Mouse (Mus musculus) kidney, embryonic 14.5 days (tissue): ENCODE data around the gene Fbxo39. TPM values are rescaled to one million over a fixed set of nuclear protein-coding genes. Genes with fewer than 3 reads are reported as not detected.

Experiments
- ATAC-seq: fragments of 200-750 bp; cut with Nextera tagmentation; 2 replicates; pipeline ENCODE4 v1.8.0; 2017; ENCODE audit warnings: moderate number of reproducible peaks, mild to moderate bottlenecking, moderate TSS enrichment, moderate library complexity; ENCODE audit not compliant: low FRiP score, low TSS enrichment
- H3K27ac ChIP-seq: fragments of 300-500 bp; sonication (generic); 2 replicates; pipeline ENCODE4 v1.5.1; 2014; ENCODE audit warnings: low read depth, mild to moderate bottlenecking, low read length, moderate library complexity, mixed read lengths
- H3K27me3 ChIP-seq: fragments of 300-500 bp; sonication (generic); 2 replicates; pipeline ENCODE4 v1.6.1; 2014; ENCODE audit warnings: mild to moderate bottlenecking, low read length; ENCODE audit not compliant: control insufficient read depth, insufficient read depth
- H3K36me3 ChIP-seq: fragments of 300-500 bp; sonication (generic); 2 replicates; pipeline ENCODE4 v1.6.1; 2014; ENCODE audit warnings: low read length, mixed read lengths; ENCODE audit not compliant: control insufficient read depth, insufficient read depth
- H3K4me1 ChIP-seq: fragments of 300-500 bp; sonication (generic); 2 replicates; pipeline ENCODE4 v1.6.1; 2014; ENCODE audit warnings: low read length, mixed read lengths; ENCODE audit not compliant: control insufficient read depth, insufficient read depth
- H3K4me2 ChIP-seq: fragments of 300-500 bp; sonication (generic); replicated peaks from 2 replicates; pipeline ENCODE4 v1.6.1; 2014; ENCODE audit warnings: low read depth, mild to moderate bottlenecking, low read length
- H3K4me3 ChIP-seq: fragments of 300-500 bp; sonication (generic); 2 replicates; pipeline ENCODE4 v1.5.1; 2014; ENCODE audit warnings: mild to moderate bottlenecking, low read length
- H3K9ac ChIP-seq: fragments of 300-500 bp; sonication (generic); 2 replicates; pipeline ENCODE4 v1.6.1; 2014; ENCODE audit warnings: low read depth, mild to moderate bottlenecking, low read length, moderate library complexity
- H3K9me3 ChIP-seq: fragments of 300-500 bp; sonication (generic); 2 replicates; pipeline ENCODE4 v1.6.1; 2016; ENCODE audit warnings: low read length; ENCODE audit not compliant: control insufficient read depth
- WGBS: fragments of 180-500 bp; shearing (Covaris S2); extraction: QIAGEN DNeasy Blood & Tissue Kit; methylation state at CpG from one replicate; pipeline ENCODE4 v1.1.7; 2014; 5-methylcytosine and 5-hydroxymethylcytosine counted together
- polyA plus RNA-seq: library from polyadenylated mRNA; unstranded; fragments of >200 nt; fragmentation: Nextera tagmentation; extraction: Ambion mirVana; gene quantifications from 2 replicates; pipeline ENCODE4 v1.2.1, GENCODE M21; 2014

The Fbxo39 gene
- polyA plus RNA-seq = not detected in 2 replicates

DNA sequence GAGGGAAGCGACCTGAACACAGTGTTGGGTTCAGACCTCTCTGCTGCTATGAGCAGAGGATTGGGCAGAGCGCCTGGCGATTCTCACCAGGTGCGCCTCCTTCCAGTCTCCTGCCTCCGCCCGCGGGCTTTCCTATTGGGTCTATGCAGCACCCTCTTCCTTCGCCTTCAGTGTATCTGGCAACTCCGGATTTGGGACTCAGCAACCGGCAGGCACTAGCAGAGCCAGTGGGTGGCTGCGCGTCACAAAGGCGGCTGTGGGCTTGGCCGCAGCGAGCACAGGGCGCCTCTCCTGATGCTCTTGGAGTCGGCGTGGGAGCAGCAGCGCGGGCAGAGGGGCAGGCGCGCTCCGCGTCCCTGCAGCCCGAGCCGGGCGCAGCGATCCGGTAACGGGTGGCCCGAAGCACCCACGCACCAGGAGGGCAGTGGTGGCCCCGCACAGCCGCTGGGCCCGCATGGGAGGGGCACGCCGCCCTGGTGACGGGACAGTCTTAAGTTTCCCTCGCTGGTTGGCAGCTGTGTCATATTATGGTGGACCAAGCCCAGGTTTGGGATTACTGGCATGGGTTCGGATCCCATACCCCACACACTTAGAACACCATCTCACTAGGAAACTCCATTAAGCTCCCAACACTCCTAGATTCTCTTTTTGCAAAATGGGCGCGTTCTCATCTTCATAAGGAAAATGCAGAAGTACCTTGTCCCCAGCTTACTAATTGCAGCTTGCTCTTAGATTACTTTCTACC is at the start of gene Fbxo39:
Fbxo39 (plus strand) TSS at position 294 of the 745 bp plus-strand sequence.
- peak within 1 kb of the TSS; percentile 52 for H3K4me2 ChIP-seq
- no peak for ATAC-seq
- H3K4me3 ChIP-seq = peak within 1 kb of the TSS; percentile 28
- H3K4me1 ChIP-seq = no peaks in the 10 kb centered on the region
- peaks cover 14% of the 10 kb centered on the region for H3K27me3 ChIP-seq
- WGBS = 9% methylated on average over 41 of the region's 42 CpGs
- H3K9ac ChIP-seq = peak within 1 kb of the TSS; percentile 40
- H3K9me3 ChIP-seq = no peaks in the 10 kb centered on the region
- H3K36me3 ChIP-seq = no peaks in the 10 kb centered on the region
- no peak within 1 kb of the TSS for H3K27ac ChIP-seq

- no peak overlapping the region for H3K9ac ChIP-seq
- no peak for ATAC-seq
- no peak overlapping the region for H3K27ac ChIP-seq
- no peak overlapping the region; the same call in 1 of the 2 replicates for H3K4me3 ChIP-seq
- no peaks in the 10 kb centered on the region for H3K36me3 ChIP-seq
- H3K4me1 ChIP-seq = peaks cover 6% of the 10 kb centered on the region; the same call in 1 of the 2 replicates
- 5% methylated on average over 11 of the region's 11 CpGs for WGBS
- H3K27me3 ChIP-seq = peaks cover 35% of the 10 kb centered on the region
- H3K4me2 ChIP-seq = no peak overlapping the region
- no peaks in the 10 kb centered on the region for H3K9me3 ChIP-seq
These were observed 48.8 kb upstream of the Fbxo39 start for GRCm38 (mm10) chr11:72265483-72265882.

DNA sequence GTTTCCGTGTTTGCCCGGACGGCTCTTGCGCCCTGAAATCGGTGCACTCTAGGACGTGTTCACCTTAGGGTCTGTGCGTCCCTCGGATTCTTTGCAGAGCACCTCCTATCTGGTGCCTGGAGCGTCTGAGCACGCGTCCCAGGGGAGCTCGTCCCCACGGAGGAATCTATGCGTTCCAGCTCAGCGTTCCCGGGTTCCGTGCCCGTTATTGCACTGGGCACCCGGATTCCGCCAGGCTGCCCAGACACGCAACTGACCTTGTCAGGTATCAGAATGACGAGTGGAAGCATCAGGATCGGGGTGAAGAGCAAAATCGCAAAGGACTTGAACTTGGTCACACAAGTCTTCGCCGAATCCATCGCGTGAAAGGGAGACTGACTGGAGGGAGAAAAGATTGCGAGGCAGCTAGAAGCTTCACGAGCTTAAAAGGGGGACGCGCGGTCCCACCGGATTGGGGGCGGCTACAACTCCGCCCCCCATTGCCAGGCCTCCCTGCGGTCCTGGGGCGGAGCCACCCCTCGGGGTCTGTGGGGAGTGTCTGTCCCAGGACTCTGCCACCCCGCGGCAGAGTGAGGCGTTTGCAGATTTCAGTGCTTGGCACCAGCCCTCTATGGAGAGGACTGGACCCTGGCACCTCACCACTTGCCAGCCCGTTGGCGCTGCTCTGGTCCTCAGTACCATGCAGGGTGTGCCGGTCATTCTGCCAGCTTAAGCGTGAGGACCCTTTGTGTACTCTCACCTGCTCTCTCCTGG is 47.9 kb upstream of the Fbxo39 start:
- peaks cover 35% of the 10 kb centered on the region for H3K27me3 ChIP-seq
- peak; percentile 90 for ATAC-seq
- H3K9ac ChIP-seq = peak overlapping the region; percentile 35; the same call in 1 of the 2 replicates
- no peak overlapping the region for H3K27ac ChIP-seq
- H3K4me2 ChIP-seq = peak overlapping the region; percentile 73
- peak overlapping the region; percentile 43 for H3K4me3 ChIP-seq
- no peaks in the 10 kb centered on the region for H3K9me3 ChIP-seq
- no peaks in the 10 kb centered on the region for H3K36me3 ChIP-seq
- whole genome bisulfite sequencing = under 1% methylated on average over 45 of the region's 46 CpGs
- peaks cover 6% of the 10 kb centered on the region; the same call in 1 of the 2 replicates for H3K4me1 ChIP-seq

GRCm38 (mm10) chr11:72266960-72267560 is 47.2 kb upstream of the Fbxo39 start, which contains the start of gene Slc13a5:
Gene Slc13a5 (minus strand): TSS chr11:72267222.
- peaks cover 6% of the 10 kb centered on the region; the same call in 1 of the 2 replicates for H3K4me1 ChIP-seq
- no peaks in the 10 kb centered on the region for H3K36me3 ChIP-seq
- ATAC-seq = peak; percentile 52
- H3K4me3 ChIP-seq = peak within 1 kb of the TSS; percentile 43
- H3K4me2 ChIP-seq = peak within 1 kb of the TSS; percentile 73
- H3K27ac ChIP-seq = no peak within 1 kb of the TSS
- H3K9ac ChIP-seq = peak within 1 kb of the TSS; percentile 35; the same call in 1 of the 2 replicates
- peaks cover 35% of the 10 kb centered on the region for H3K27me3 ChIP-seq
- WGBS = 2% methylated on average over 36 of the region's 36 CpGs
- H3K9me3 ChIP-seq = no peaks in the 10 kb centered on the region

DNA sequence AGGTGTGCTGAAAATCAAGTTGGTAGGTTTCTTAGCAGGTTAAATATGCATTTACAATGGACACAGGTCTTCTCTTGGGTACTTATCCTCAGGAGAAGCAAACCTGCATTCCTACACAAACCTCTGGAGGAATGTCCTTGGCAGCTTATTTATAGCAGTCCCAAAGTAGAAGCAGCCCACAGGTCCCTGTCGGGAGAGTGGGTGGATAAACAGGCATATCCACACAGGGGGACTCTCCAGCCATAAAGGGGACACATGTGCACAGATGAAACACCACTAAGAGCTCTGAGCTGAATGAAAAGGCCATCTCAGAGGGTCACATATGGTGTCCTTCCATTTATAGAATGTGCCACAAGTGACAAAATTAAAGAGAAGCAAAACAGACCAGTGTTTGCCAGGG is 42.5 kb upstream of the Fbxo39 start:
- no peak overlapping the region for H3K4me3 ChIP-seq
- peaks cover 8% of the 10 kb centered on the region; the same call in 1 of the 2 replicates for H3K27me3 ChIP-seq
- no peak overlapping the region for H3K9ac ChIP-seq
- H3K9me3 ChIP-seq = no peaks in the 10 kb centered on the region
- no peak overlapping the region for H3K4me2 ChIP-seq
- H3K27ac ChIP-seq = no peak overlapping the region
- ATAC-seq = no peak
- no peaks in the 10 kb centered on the region for H3K4me1 ChIP-seq
- no peaks in the 10 kb centered on the region for H3K36me3 ChIP-seq
- WGBS = 42% methylated on average over 1 of the region's 1 CpGs

DNA sequence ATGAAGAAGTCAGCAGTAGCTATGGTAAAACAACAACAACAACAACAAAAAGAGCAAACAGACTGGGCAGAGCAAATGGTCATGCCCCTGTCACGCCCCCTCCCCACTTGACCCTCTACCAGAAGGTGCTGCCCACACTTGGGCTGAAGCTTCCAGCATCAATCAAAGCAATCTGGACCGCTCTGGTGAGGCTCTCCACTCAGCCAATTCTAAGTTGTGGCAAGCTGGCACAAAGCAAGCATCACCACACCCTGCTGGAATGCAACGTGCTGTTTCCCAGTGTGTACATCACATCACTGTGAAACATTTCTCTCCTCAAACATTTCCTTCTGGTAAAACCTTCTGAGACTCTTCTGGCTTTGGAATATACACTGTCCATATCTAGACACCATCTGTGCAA is 40.9 kb upstream of the Fbxo39 start:
- H3K36me3 ChIP-seq = no peaks in the 10 kb centered on the region
- H3K4me2 ChIP-seq = no peak overlapping the region
- no peak overlapping the region for H3K4me3 ChIP-seq
- 66% methylated on average over 3 of the region's 3 CpGs for WGBS
- no peaks in the 10 kb centered on the region for H3K9me3 ChIP-seq
- ATAC-seq = no peak
- H3K27me3 ChIP-seq = no peaks in the 10 kb centered on the region
- no peak overlapping the region for H3K27ac ChIP-seq
- no peak overlapping the region for H3K9ac ChIP-seq
- H3K4me1 ChIP-seq = no peaks in the 10 kb centered on the region

DNA sequence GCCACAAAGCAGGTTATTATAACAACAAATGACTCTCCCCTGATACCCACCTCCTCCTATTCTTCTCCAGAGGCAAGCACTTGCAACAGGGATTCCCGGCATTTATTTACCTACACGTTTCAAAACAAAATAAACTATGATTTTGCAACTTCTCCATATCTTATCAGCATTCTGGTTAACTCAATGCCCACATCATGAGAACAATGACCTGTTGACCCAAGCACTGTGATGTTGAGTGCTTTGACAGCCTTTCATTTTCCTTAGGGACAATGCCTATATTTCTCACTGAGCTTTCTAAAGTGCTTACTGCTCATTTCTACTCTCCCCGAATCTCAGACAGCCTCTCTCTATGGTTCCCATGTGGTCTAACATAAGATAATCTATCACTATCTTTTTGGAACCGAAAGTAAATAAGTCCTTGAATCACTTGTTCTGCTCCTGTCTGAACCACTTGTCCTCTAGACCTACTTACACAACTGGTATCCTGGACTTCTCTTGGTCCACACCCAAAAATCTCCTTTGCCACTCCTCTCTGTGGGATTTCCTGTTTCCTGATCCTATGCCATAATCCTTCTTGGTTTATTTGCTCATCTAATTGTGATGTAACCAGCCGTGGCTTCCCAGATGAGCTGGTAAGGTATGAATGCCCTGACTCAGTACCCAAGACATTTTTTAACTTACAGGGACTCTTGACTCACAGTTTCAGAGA is 32.9 kb upstream of the Fbxo39 start:
- Histone ChIP-seq H3K9me3 (no peaks in the 10 kb centered on the region), H3K9ac (no peak overlapping the region), H3K27me3 (no peaks in the 10 kb centered on the region), H3K4me1 (no peaks in the 10 kb centered on the region), H3K27ac (no peak overlapping the region), H3K36me3 (no peaks in the 10 kb centered on the region), H3K4me3 (no peak overlapping the region), H3K4me2 (no peak overlapping the region)
- no peak for ATAC-seq
- 91% methylated on average over 5 of the region's 5 CpGs for WGBS

DNA sequence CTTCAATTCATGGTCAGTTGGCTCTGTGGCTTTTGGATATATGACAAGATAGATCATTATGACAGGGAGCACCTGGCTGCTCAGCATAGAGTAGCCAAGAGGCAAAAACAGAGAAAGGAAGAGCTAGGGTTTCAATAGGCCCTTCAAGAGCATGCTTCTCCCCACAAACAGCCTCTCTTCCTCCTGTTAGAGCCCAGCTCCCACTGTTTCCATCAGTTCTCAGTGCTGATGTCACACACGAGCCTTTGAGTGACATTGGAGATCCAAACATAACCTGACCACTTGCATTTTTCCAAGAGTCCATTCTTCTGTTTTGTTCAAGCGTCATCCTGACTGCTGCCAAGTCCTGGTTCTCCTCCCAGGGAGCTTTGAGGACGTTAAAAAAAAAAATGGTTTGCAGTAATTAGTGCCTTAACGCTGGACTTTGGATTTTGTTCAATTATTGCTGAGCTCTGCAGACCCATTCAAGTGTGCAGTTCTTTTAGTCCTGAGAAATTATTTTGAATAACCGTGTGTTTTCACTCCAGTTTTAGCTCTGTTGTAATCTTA is 32.3 kb upstream of the Fbxo39 start:
- H3K4me1 ChIP-seq = no peaks in the 10 kb centered on the region
- H3K9me3 ChIP-seq = no peaks in the 10 kb centered on the region
- no peak overlapping the region for H3K4me3 ChIP-seq
- ATAC-seq = no peak
- H3K4me2 ChIP-seq = no peak overlapping the region
- H3K27me3 ChIP-seq = no peaks in the 10 kb centered on the region
- H3K9ac ChIP-seq = no peak overlapping the region
- no peak overlapping the region for H3K27ac ChIP-seq
- no peaks in the 10 kb centered on the region for H3K36me3 ChIP-seq
- 72% methylated on average over 5 of the region's 5 CpGs for WGBS
